Mouse (Mus musculus) testis, adult 2 months (tissue): ENCODE data around the gene Gltp. TPM values are rescaled to one million over a fixed set of nuclear protein-coding genes. Genes with fewer than 3 reads are reported as not detected.

ENCODE experiments used
- H3K27ac ChIP-seq: fragments of 200-500 bp; 2 replicates; pipeline ENCODE4 v1.5.1; 2012; ENCODE audit warnings: low read depth, low read length; ENCODE audit not compliant: control insufficient read depth, insufficient read depth
- H3K27me3 ChIP-seq: fragments of 200-500 bp; 2 replicates; pipeline ENCODE4 v1.6.1; 2012; ENCODE audit warnings: mild to moderate bottlenecking, low read length, moderate library complexity; ENCODE audit not compliant: control insufficient read depth, insufficient read depth
- H3K36me3 ChIP-seq: fragments of 200-500 bp; 2 replicates; pipeline ENCODE4 v1.6.1; 2012; ENCODE audit warnings: mild to moderate bottlenecking, low read length; ENCODE audit not compliant: control insufficient read depth, insufficient read depth
- H3K4me1 ChIP-seq: fragments of 200-500 bp; 2 replicates; pipeline ENCODE4 v1.6.1; 2012; ENCODE audit warnings: low read length; ENCODE audit not compliant: control insufficient read depth, insufficient read depth
- H3K4me3 ChIP-seq: fragments of 200-500 bp; 2 replicates; pipeline ENCODE4 v1.5.1; 2012; ENCODE audit warnings: low read depth, mild to moderate bottlenecking, low read length, moderate library complexity, mixed read lengths; ENCODE audit not compliant: control insufficient read depth
- CTCF ChIP-seq: fragments of 200-500 bp; IDR thresholded peaks from 2 replicates; pipeline ENCODE4 v1.5.1; 2012; ENCODE audit warnings: low read depth, mild to moderate bottlenecking, inconsistent platforms, low read length, moderate library complexity; ENCODE audit not compliant: control insufficient read depth, insufficient read depth, insufficient replicate concordance
- POLR2A ChIP-seq: fragments of 200-500 bp; IDR thresholded peaks from 2 replicates; pipeline ENCODE4 v1.6.1; 2012; ENCODE audit warnings: low read depth, mild to moderate bottlenecking, inconsistent platforms, low read length, moderate library complexity; ENCODE audit not compliant: control insufficient read depth
- polyA plus RNA-seq: library from polyadenylated mRNA; depleted of rRNA; stranded (reverse); fragments of >200 nt; gene quantifications from 2 replicates; pipeline ENCODE4 v1.2.3, GENCODE M21; 2012; rRNA removed

Gene Gltp
- polyA plus RNA-seq, 1 experiment, result 10.5 TPM

DNA sequence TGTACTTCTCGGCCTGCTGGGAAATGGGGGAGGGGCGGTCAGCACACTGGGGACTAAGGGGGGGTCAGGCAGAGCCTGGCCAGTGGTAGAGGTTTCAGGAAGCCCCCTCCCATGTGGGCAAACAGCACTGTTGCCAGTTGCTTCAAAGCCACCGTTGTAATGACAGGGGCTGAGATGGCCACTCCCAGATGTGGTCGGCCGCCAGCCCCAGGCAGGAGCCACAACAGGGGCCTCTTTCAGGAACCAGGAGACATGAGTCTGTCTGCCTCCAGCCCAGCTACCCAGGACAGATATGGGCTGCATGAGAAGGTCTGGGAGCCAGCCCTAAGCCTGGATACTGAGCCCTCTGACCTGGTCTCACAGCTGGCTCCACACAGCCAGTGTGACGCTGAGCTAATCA, 45.9 kb downstream of the Gltp start:
- H3K36me3 ChIP-seq, result no peaks in the 10 kb centered on the region
- no peak overlapping the region for H3K4me3 ChIP-seq
- TF ChIP-seq CTCF, result no peak
- TF ChIP-seq POLR2A, result no peak
- no peak overlapping the region for H3K27ac ChIP-seq
- H3K4me1 ChIP-seq, result peaks cover 14% of the 10 kb centered on the region
- H3K27me3 ChIP-seq, result no peaks in the 10 kb centered on the region

GRCm38 (mm10) chr5:114640809-114641208, 50.0 kb downstream of the Gltp start:
- TF ChIP-seq CTCF, result no peak
- no peak for TF ChIP-seq POLR2A
- peaks cover 9% of the 10 kb centered on the region for H3K4me1 ChIP-seq
- no peaks in the 10 kb centered on the region for H3K27me3 ChIP-seq

DNA sequence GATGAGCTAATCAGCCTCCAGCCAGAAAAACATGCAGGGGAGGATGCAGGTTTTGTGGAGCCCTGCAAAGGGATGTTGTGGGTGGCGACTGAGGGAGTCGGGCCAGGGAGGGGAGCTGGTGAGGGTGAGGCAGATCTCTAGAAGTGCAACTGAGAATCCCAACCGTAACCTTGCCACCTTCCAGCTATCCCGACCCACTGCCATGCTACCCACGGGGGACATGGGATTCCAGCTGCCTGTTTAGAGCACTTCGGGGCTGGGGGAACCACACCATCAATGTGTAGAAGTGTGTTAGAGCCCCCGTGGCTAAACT, 51.2 kb downstream of the Gltp start:
- H3K36me3 ChIP-seq, result no peaks in the 10 kb centered on the region
- peaks cover 10% of the 10 kb centered on the region for H3K4me1 ChIP-seq
- H3K4me3 ChIP-seq, result no peak overlapping the region
- no peaks in the 10 kb centered on the region for H3K27me3 ChIP-seq
- no peak overlapping the region for H3K27ac ChIP-seq
- TF ChIP-seq CTCF, result no peak
- no peak for TF ChIP-seq POLR2A

More at GRCm38 (mm10) chr5:114640809-114641208, 50.0 kb downstream of the Gltp start:
- Histone ChIP-seq H3K27ac (no peak overlapping the region), H3K4me3 (no peak overlapping the region), H3K36me3 (no peaks in the 10 kb centered on the region)

- no peak for TF ChIP-seq POLR2A
- peak; percentile 96 for TF ChIP-seq CTCF
- no peaks in the 10 kb centered on the region for H3K27me3 ChIP-seq
- H3K36me3 ChIP-seq, result no peaks in the 10 kb centered on the region
- H3K4me3 ChIP-seq, result no peak overlapping the region
- no peak overlapping the region for H3K27ac ChIP-seq
- peaks cover 10% of the 10 kb centered on the region for H3K4me1 ChIP-seq
Observed at GRCm38 (mm10) chr5:114638769-114639644, 51.8 kb downstream of the Gltp start.

DNA sequence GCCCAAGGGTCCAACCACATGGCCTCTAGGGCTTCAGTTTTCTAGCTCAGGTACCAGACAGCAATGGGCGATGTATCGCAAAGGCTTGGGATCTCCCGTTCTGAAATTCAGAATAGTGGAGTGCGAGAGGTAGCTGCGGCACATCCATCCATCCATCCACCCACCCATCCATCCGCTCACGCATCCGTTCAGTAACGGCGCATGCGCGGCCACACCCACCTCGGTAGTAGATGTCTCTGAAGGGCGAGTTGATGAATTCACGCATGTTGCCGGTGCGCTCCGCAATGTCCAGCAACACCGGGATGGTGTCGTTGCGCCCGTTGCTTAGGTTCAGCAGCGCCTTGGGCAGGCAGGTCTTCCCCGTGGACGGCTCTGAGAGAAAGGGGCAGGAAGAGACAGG, 54.7 kb downstream of the Gltp start:
- no peak overlapping the region for H3K27ac ChIP-seq
- no peaks in the 10 kb centered on the region for H3K36me3 ChIP-seq
- H3K4me3 ChIP-seq, result peak overlapping the region; percentile 60
- H3K4me1 ChIP-seq, result peaks cover 10% of the 10 kb centered on the region
- TF ChIP-seq CTCF, result no peak
- TF ChIP-seq POLR2A, result no peak
- H3K27me3 ChIP-seq, result no peaks in the 10 kb centered on the region

DNA sequence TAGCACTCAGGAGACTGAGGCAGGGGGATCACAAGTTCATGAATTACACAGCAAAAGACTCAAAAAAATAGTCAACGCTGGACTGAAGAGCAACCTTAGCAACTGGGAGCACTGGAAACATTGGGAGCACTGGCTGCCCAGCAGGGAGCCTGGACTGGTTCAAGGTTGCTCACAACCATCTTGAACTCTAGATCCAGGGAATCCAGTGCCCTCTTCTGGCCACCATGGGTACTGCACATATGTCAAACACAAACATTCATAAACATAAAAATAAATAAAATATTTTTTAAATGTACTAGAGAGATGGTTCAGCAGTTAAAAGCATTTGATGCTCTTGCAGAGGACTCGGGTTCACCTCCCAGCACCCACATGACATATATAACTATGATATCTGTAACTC, 59.4 kb downstream of the Gltp start:
- H3K4me1 ChIP-seq, result peaks cover 6% of the 10 kb centered on the region
- TF ChIP-seq CTCF, result peak; percentile 45; the same call in 1 of the 2 replicates
- TF ChIP-seq POLR2A, result no peak
- no peak overlapping the region for H3K27ac ChIP-seq
- no peaks in the 10 kb centered on the region for H3K36me3 ChIP-seq
- H3K27me3 ChIP-seq, result no peaks in the 10 kb centered on the region
- no peak overlapping the region for H3K4me3 ChIP-seq

- no peaks in the 10 kb centered on the region for H3K27me3 ChIP-seq
- no peak overlapping the region for H3K27ac ChIP-seq
- H3K4me3 ChIP-seq, result no peak overlapping the region
- no peaks in the 10 kb centered on the region for H3K4me1 ChIP-seq
- TF ChIP-seq POLR2A, result no peak
- TF ChIP-seq CTCF, result peak; percentile 65; the same call in 1 of the 2 replicates
- H3K36me3 ChIP-seq, result no peaks in the 10 kb centered on the region
Observed at GRCm38 (mm10) chr5:114625590-114625989, 65.2 kb downstream of the Gltp start.

GRCm38 (mm10) chr5:114620305-114620704, 70.5 kb downstream of the Gltp start:
- TF ChIP-seq CTCF (peak; percentile 72; the same call in 1 of the 2 replicates), POLR2A (no peak)
- Histone ChIP-seq H3K27me3 (no peaks in the 10 kb centered on the region), H3K4me3 (peak overlapping the region; percentile 80), H3K4me1 (peaks cover 4% of the 10 kb centered on the region), H3K36me3 (no peaks in the 10 kb centered on the region), H3K27ac (no peak overlapping the region)

Other genes with a start within 250 kb of the Gltp start
- gene Mmab, start 246.9 kb downstream of the Gltp start, polyA plus RNA-seq, result 2.5 and 2.9 TPM in 2 replicates
- 10.2 and 13.2 TPM in 2 replicates for gene Mvk, start 246.7 kb downstream of the Gltp start, polyA plus RNA-seq
- 22.5 and 23.4 TPM in 2 replicates for gene Fam222a, start 123.0 kb downstream of the Gltp start, polyA plus RNA-seq
- 0.93 and 1.9 TPM in 2 replicates for gene Trpv4, start 32.6 kb downstream of the Gltp start, polyA plus RNA-seq
- gene Tchp, start 16.8 kb upstream of the Gltp start, polyA plus RNA-seq, result 71.8 and 74.7 TPM in 2 replicates
- 167 and 170 TPM in 2 replicates for gene Ankrd13a, start 83.7 kb upstream of the Gltp start, polyA plus RNA-seq
- 15.1 and 16.1 TPM in 2 replicates for gene Git2, start 84.5 kb upstream of the Gltp start, polyA plus RNA-seq
- 51.7 and 67.4 TPM in 2 replicates for gene 1500011B03Rik, start 132.5 kb upstream of the Gltp start, polyA plus RNA-seq
- 54.0 and 68.8 TPM in 2 replicates for gene 4930519G04Rik, start 162.7 kb upstream of the Gltp start, polyA plus RNA-seq
- not detected in 2 replicates for gene Gm9936, start 167.7 kb upstream of the Gltp start, polyA plus RNA-seq
- gene Oasl2, start 206.0 kb upstream of the Gltp start, polyA plus RNA-seq, result 3.9 and 4.4 TPM in 2 replicates
- gene Oasl1, start 232.3 kb upstream of the Gltp start, polyA plus RNA-seq, result 3.0 and 4.2 TPM in 2 replicates